Mouse (Mus musculus) E14TG2a.4 (cell line): ENCODE data around the gene Raly.

Experiments used
- CTCF ChIP-seq: conservative IDR thresholded peaks from 2 replicates; pipeline ENCODE4 v1.5.1; 2014; ENCODE audit warnings: low read length
- POU5F1 ChIP-seq: IDR thresholded peaks from 2 replicates; pipeline ENCODE4 v1.6.1; 2014; ENCODE audit warnings: low read length, borderline replicate concordance

- TF ChIP-seq CTCF (no peak), POU5F1 (no peak)
Measured at GRCm38 (mm10) chr2:154902111-154902510, 111.2 kb downstream of the Raly start.
